ENCODE assay signal across 8 mouse cellular contexts in genomic region chr3:115758455-115758912, GRCm38 (mm10). TPM values are rescaled to one million over a fixed set of nuclear protein-coding genes. Genes with fewer than 3 reads are reported as not detected.
DNase-seq lines count a peak whose midpoint lies in the region; ATAC-seq and TF ChIP-seq lines count a peak whose summit lies in the region.

No protein-coding gene starts in this region.

- H3K27me3 ChIP-seq in E14TG2a.4 (ENCODE audit: insufficient read depth, low read length): peaks cover 5% of the 10 kb centered on the region; the same call in 1 of the 2 replicates
- H3K27me3 ChIP-seq in liver, embryonic 11.5 days (replicated peaks; ENCODE audit: control insufficient read depth, insufficient read depth, low read length): no peaks in the 10 kb centered on the region
- H3K27me3 ChIP-seq in stomach, embryonic 16.5 days (ENCODE audit: control insufficient read depth, insufficient read depth, low read length): no peaks in the 10 kb centered on the region
- no peaks in the 10 kb centered on the region for H3K27me3 ChIP-seq in forebrain, embryonic 14.5 days (replicated peaks; ENCODE audit: control insufficient read depth, insufficient read depth, low read length)

- H3K4me2 ChIP-seq in liver, embryonic 11.5 days: peak overlapping the region; percentile 71
- H3K4me2 ChIP-seq in stomach, embryonic 16.5 days (ENCODE audit: low read depth, low read length): peak overlapping the region; percentile 48
- H3K4me2 ChIP-seq in forebrain, embryonic 14.5 days (ENCODE audit: low read length): no peak overlapping the region

- no peak for TF ChIP-seq CTCF in E14TG2a.4 (conservative IDR thresholded peaks at IDR 0.05; ENCODE audit: low read length)

- H3K4me1 ChIP-seq in E14TG2a.4 (replicated peaks; ENCODE audit: low read depth, low read length): peaks cover 16% of the 10 kb centered on the region
- H3K4me1 ChIP-seq in liver, embryonic 11.5 days (replicated peaks; ENCODE audit: control insufficient read depth, insufficient read depth, low read length): peaks cover 11% of the 10 kb centered on the region
- peaks cover 11% of the 10 kb centered on the region; the same call in 1 of the 2 replicates for H3K4me1 ChIP-seq in stomach, embryonic 16.5 days (ENCODE audit: control insufficient read depth, insufficient read depth, low read length)
- H3K4me1 ChIP-seq in forebrain, embryonic 14.5 days (ENCODE audit: control insufficient read depth, insufficient read depth, low read length): no peaks in the 10 kb centered on the region

- 0 out of 2 replicates have a peak overlapping the region, but pooled peaks have one; percentile 5 for H3K4me3 ChIP-seq in E14TG2a.4 (replicated peaks; ENCODE audit: low read length)
- peak overlapping the region; percentile 28 for H3K4me3 ChIP-seq in liver, embryonic 11.5 days (ENCODE audit: low read depth, low read length)
- H3K4me3 ChIP-seq in stomach, embryonic 16.5 days (replicated peaks; ENCODE audit: low read length): peak overlapping the region; percentile 16; the same call in 1 of the 2 replicates
- no peak overlapping the region for H3K4me3 ChIP-seq in forebrain, embryonic 14.5 days (ENCODE audit: low read depth, low read length)

- WGBS in liver, embryonic 11.5 days: 7% methylated on average over 9 of the region's 9 CpGs
- WGBS in stomach, embryonic 16.5 days: 9% methylated on average over 9 of the region's 9 CpGs
- 32% methylated on average over 9 of the region's 9 CpGs for WGBS in forebrain, embryonic 14.5 days

- peaks cover 6% of the 10 kb centered on the region for H3K9me3 ChIP-seq in E14TG2a.4 (ENCODE audit: low read length)
- no peaks in the 10 kb centered on the region for H3K9me3 ChIP-seq in liver, embryonic 11.5 days (ENCODE audit: control insufficient read depth, low read length)
- H3K9me3 ChIP-seq in stomach, embryonic 16.5 days (replicated peaks; ENCODE audit: control insufficient read depth, low read length): no peaks in the 10 kb centered on the region
- H3K9me3 ChIP-seq in forebrain, embryonic 14.5 days (replicated peaks; ENCODE audit: control insufficient read depth, low read length): no peaks in the 10 kb centered on the region

- no peaks in the 10 kb centered on the region for H3K36me3 ChIP-seq in E14TG2a.4 (ENCODE audit: insufficient read depth, low read length)
- H3K36me3 ChIP-seq in liver, embryonic 11.5 days (ENCODE audit: control insufficient read depth, insufficient read depth, low read length): no peaks in the 10 kb centered on the region
- H3K36me3 ChIP-seq in stomach, embryonic 16.5 days (ENCODE audit: control insufficient read depth, insufficient read depth, low read length): no peaks in the 10 kb centered on the region
- no peaks in the 10 kb centered on the region for H3K36me3 ChIP-seq in forebrain, embryonic 14.5 days (ENCODE audit: control insufficient read depth, insufficient read depth, low read length)

- no peak overlapping the region for H3K27ac ChIP-seq in liver, embryonic 11.5 days (ENCODE audit: low read depth, low read length)
- H3K27ac ChIP-seq in stomach, embryonic 16.5 days (ENCODE audit: low read length): no peak overlapping the region
- H3K27ac ChIP-seq in forebrain, embryonic 14.5 days (ENCODE audit: low read depth, low read length): no peak overlapping the region

- ATAC-seq in liver, embryonic 11.5 days (replicated peaks; ENCODE audit: low FRiP score): peak; percentile 78
- peak; percentile 77; the same call in 1 of the 2 replicates for ATAC-seq in stomach, embryonic 16.5 days (ENCODE audit: insufficient read depth, low FRiP score)
- no peak for ATAC-seq in forebrain, embryonic 14.5 days

- DNase-seq in embryo, embryonic 10 days (ENCODE audit: low spot score): peak; percentile 20
- DNase-seq in embryo, embryonic 10.5 days (ENCODE audit: low spot score): no peak
- DNase-seq in heart, adult 9 months (ENCODE audit: low spot score in 2 of 2): peak; percentile 58 to 81
- peak; percentile 41 for DNase-seq in liver, embryonic 11.5 days (ENCODE audit: low spot score)
- no peak for DNase-seq in forebrain, embryonic 14.5 days (ENCODE audit: low spot score)
- no peak for DNase-seq in retina, embryonic 14.5 days (ENCODE audit: low spot score)

- H3K9ac ChIP-seq in liver, embryonic 11.5 days (ENCODE audit: low read depth, low read length): 0 out of 2 replicates have a peak overlapping the region, but pooled peaks have one; percentile 16
- 0 out of 2 replicates have a peak overlapping the region, but pooled peaks have one; percentile 14 for H3K9ac ChIP-seq in stomach, embryonic 16.5 days (ENCODE audit: low read length)
- H3K9ac ChIP-seq in forebrain, embryonic 14.5 days (ENCODE audit: low read length): no peak overlapping the region

RNA-seq across cellular contexts. Expression of gene S1pr1, which starts 43.6 kb away (rescaled TPM):
- 17.8 and 18.7 TPM in 2 replicates for polyA plus RNA-seq in liver, embryonic 11.5 days (2014; fragmentation: Nextera tagmentation; extraction: Ambion mirVana)
- 17.3 and 18.8 TPM in 2 replicates for polyA plus RNA-seq in stomach, embryonic 16.5 days (2015; fragmentation: Nextera tagmentation; extraction: Ambion mirVana)
- polyA plus RNA-seq in forebrain, embryonic 14.5 days (2014; fragmentation: Nextera tagmentation; extraction: Ambion mirVana): 21.2 and 24.5 TPM in 2 replicates

Comparison
In these comparisons a context has a peak if more than half of its experiments do, and no peak if none do; other contexts are left out.
1. DNase-seq: peak in embryo, embryonic 10 days (single experiment), heart, adult 9 months (2 of 2) and liver, embryonic 11.5 days (single experiment); none in embryo, embryonic 10.5 days (single experiment), forebrain, embryonic 14.5 days (single experiment) and retina, embryonic 14.5 days (single experiment).